Mouse (Mus musculus): ENCODE data around the gene Gm49361.
"Not testable (repeated sequence)": the region's sequence is repeated elsewhere in the genome, so short reads cannot be mapped to it uniquely, and the experiment has no call there.

Gene Gm49361

DNA sequence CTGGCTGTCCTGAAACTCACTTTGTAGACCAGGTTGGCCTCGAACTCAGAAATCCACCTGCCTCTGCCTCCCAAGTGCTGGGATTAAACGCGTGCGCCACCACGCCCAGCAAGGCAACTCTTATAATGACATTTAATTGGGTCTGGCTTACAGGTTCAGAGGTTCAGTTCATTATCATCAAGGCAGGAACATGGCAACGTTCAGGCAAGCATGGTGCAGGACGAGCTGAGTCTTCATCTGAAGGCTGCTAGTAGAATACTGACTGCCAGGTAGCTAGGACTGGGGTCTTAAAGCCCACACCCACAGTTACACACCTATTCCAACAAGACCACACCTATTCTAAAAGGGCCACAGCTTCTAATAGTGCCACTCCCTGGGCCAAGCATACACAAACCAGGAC lies 57.8 kb downstream of the Gm49361 start:
- DNase-seq (ENCODE audit: low spot score) = not testable (repeated sequence)

DNA sequence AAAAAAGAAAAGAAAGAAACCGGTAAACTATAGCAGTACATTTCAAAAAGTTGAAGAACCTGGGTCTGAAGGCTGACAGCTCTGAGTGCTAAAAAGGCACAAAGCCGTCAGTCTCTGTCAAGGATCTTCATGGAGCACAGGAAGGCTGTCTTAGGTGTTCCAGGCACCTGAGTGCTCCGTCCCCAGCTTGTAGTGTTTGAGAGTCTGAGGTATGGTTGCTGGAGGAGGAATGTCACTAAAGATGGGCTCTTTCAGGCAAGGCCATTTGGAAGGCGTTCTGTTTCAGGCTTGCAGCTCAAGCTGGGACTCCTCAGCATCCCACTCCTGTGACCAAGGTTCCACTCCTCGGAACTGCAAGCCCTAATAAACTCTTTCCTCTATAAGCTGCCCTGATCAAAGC lies 58.5 kb downstream of the Gm49361 start:
- DNase-seq (ENCODE audit: low spot score) = no peak

DNA sequence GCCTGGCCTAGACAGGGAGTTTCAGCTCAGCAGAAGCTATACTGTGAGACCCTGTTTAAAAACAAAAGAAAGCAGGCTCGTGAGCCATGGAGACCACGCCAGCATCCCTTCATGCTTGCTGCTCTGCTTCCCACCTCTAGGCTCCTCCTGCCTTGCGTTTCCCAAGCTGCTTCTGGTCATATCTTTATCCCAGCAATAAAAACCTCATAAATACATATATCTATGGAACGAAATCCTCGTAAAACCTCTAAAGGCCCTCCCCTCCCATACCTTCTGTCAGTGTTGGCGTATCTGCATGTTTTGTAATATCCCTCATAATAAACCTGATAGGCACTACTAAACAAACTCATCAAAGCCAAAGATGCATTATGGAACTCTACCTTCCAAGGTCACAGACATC lies 59.3 kb downstream of the Gm49361 start:
- DNase-seq (ENCODE audit: low spot score) = no peak

DNA sequence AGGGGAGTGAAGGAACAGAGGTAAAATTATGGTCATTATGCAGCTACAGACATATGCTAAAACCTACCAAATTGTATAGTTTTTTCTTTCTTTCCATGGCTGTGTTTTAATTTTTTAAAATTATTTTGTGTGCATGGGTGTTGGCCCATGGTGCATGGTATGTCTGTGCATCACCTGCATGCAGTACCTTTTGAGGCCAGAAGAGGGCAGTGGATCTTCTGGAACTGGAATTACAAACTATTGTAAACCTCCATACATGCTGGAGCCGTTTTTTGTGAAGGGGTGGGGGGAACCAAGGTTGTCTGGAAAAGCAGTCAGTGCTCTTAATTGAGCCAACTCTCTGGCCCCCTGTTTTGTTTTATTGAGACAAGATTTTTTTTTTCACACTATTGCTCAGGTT lies 61.3 kb downstream of the Gm49361 start:
- no peak for DNase-seq (ENCODE audit: low spot score)

DNA sequence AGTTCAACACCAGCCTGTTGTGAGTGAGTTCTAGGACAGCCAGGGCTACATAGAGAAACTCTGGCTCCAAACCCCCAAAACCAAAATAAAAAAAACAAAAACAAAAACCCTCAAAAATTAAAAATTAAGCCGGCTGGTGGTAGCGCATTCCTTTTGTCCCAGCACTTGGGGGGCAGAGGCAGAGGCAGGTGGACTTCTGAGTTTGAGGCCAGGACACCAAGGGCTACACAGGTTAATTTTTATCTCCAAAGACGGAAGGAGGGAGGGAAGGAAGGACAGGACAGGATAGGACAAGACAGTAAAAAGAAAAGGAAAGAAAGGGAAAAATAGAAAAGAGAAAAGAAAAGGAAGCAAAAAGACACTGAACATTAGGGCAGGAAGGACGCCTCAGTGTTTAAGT lies 63.2 kb downstream of the Gm49361 start:
- DNase-seq (ENCODE audit: low spot score) = no peak

DNA sequence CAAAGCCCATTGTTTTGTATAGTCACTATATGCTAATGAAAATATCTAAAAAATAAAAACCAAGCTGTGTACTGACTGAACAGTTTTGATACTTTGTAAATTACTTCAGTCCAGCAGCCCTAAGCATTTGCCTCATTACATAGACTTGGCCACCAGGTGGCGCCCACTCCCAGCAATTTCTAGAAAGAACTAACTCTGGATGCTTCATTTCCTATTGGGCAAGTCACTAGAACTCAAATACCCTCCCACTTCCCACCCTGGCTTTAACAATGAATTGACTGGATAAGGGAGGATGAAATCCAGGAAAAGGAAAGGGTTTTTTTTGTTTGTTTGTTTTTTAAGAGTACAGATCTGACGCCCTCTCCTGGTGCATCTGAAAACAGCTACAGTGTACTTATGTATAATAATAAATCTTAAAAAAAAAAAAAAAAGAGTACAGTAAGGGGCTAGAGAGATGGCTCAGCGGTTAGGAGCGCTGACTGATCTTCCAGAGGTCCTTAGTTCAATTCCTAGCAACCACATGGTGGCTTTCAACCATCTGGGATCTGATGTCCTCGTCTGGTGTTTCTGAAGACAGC lies 65.9 kb downstream of the Gm49361 start:
- peak; percentile 72 for DNase-seq (ENCODE audit: low spot score)

DNA sequence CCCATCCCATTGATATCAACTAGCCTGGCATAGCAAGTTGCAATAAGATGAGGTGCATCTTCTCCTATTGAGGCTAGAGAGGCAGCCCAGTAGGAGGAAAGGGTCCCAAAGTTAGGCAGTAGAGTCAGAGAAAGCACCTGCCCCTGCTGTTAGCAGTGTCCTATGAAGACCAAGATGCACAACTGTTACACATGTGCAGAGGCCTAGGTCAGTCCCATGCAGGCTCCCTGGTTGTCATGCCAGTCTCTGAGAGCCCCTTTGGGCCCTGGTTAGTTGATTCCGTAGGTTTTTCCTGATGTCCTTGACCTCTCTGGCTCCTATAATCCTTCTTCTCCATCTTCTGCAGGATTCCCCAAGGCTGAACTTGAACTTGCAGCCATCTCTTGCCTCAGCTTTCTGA lies 66.4 kb downstream of the Gm49361 start:
- DNase-seq (ENCODE audit: low spot score) = no peak

DNA sequence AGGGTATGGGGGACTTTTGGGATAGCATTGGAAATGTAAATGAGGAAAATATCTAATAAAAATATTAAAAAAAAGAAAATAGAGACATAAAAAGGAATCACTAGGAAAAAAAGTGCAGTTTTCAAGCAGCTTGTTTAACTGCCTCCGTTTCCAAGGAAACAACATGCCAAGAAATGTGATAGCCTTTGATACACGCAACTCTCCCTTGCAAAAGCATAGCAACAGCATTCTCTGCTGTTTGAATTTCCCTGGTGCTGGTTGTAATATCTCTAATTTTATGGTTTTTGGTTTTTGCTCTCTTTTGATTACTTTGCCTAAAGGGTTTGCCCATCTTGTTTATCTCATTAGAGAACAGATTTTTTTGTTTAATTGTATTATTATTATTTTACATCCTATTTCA lies 70.4 kb downstream of the Gm49361 start:
- DNase-seq (ENCODE audit: low spot score) = no peak

DNA sequence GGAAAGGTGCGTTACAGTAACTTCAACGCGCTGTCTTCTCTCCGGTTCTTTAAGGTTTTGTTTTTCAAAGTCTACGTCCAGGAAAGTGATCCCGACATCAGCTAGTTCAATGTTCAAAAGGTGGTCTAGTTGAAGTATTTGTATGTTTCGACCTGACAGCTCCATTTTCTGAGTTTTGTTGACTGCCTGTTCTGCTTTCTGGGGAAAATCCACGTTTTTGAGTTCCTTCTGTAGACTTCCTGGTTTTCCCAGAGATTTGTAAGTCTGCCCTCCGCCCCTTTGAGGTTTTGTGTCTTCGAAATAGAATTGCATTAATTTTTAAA lies 80.3 kb downstream of the Gm49361 start:
- no peak for DNase-seq (ENCODE audit: low spot score)

DNA sequence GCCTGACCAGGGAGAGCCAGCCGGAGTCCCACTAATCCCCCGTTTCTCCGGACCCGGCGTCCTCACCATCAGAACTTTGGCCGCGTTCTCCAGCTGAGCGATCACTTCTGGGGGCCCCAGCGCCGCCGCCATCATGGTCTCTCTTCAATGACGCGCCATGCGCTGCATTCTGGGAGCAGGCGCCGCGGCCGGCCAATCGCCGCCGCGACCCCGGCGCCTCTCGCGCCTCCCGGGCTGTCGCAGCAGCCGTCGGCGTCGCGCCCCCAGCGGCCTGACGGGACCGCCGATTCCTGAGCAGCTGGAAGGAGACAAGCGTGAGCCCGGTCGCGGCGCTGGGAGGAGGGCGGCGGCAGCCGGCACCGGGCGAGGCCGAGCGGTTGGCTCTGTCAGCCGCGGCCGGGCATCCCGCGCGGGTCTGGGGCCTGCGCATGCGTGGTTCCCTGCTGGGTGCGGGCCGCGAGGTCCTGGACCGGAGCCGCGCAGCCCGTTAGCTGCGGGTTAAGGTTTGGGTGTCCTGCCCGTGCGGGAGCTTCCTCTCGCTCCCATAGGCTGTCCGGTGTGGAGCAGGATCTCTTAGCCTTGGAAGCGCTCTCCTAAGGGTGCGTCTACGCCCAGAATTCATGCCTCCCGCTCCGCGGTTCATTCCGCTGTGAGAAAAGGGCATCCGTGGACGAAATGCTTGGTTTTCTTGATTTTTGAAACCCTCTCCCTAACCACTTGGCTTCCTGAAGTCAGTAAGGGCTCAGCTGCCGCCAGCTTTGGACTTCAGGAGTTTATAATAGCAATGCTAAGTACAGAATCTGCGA lies 80.9 kb downstream of the Gm49361 start, which contains the start of gene Xpo4:
TSS of gene Xpo4 (minus strand) at position 609 of the 806 bp plus-strand sequence.
- peak; percentile 87 for DNase-seq (ENCODE audit: low spot score)

DNA sequence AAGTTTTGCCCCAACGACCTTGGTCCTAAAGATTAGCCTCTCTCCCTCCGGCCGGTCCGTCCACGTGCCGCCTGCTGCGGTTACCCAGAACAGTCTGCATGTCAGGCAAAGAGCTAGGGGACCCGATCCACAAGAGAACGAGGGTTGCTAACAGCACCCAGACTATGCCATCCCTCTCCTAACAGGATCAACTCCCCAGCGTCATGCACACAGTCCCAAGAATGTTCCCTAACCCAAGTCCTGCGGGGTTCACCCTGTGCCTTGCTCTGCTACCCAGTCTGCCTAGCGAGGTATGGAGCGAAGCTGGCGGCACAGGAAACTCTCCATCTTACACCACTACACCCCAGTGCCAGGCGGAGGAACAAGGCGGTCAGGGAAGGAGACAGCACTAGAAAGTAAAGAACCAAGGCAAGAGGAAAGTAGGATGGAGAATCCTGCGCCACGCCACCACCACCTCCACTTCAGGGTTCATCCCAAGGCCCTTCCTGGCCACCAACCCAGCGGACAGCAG lies 81.5 kb downstream of the Gm49361 start:
- DNase-seq (ENCODE audit: low spot score) = peak; percentile 61

DNA sequence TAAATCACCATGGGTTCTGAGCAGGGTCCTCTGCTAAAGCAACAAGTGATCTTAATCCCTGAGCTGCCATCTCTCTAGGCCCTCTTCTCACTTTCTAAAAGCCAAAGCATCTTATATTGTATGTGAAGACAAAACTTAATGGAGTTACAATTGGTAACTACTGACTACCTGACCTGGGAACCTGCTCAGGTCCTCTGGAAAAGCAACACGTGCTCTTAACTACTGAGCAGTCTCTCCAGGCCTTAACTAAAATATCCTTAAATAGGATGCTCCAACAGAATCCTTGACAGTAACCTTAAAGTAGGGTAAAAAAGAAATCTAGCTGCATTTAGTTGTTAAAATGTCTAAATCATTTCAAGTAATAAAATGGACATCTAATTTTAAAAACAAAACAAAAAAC lies 82.3 kb downstream of the Gm49361 start:
- DNase-seq (ENCODE audit: low spot score) = no peak

DNA sequence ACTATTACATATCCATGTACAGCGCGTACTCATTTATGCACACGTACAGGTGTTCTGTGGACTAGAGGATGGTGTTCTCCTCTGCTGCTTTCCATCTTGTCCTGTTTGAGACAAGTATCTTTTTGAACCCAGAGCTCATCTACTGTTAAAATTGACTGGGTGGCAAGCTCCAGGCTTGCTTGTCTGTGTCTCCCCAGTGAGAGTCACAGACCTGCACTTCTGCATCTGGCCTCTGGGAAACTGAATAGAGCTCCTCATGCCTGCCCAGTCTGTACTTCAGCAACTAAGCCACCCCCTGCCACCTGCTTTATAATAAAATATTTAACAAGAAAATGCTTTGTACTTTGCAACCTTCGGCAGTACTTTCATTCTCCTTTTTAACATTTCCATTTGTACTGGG lies 87.6 kb downstream of the Gm49361 start:
- DNase-seq (ENCODE audit: low spot score) = no peak

DNA sequence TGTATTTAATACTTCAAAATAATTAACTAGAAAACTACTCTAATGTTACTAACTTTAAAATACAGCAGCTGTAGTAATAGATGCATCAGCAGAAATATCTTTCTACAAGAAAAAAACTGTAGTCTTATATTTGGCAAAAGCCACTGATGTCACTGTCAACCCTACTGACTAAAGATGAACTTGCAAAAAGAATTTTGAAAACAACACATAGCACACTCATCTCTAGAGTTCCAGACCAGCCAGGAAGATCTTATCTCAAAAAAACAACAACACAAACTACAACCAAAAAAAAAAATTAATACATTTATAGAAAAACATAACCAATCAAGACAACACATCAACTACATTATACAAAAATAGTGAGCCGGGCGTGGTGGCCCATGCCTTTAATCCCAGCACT lies 88.4 kb downstream of the Gm49361 start:
- DNase-seq (ENCODE audit: low spot score) = no peak

DNA sequence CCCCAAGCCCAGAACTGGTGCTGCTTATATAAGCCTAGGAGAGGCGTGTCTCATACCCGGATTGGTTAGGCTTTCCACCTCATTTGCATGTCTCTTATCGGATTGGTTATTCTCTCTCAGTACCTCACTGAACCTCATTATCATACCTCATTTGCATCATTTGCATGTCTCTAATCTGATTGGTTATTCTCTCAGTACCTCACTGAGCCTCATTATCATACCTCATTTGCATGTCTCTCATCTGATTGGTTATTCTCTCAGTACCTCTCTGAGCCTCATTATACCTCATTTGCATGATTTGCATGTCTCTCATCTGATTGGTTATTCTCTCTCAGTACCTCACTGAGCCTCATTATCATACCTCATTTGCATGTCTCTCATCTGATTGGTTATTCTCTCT lies 89.4 kb downstream of the Gm49361 start:
- DNase-seq (ENCODE audit: low spot score) = not testable (repeated sequence)

DNA sequence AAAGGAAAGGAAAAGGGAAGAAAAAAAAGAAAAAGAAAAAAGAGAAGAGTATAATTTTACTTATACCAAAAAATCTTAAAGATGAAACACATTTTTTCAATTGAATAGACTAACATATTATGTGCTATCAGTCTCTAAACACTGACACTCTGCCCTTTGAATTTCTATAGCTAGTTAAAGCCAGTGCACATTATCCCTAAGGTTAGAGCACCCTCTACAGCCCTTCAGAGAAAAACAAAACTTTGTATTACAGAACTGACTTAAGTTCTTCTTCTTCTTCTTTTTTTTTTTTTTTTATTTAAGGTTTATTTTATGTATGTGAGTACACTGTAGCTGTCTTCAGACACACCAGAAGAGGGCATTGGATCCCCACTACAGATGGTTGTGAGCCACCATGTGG lies 96.4 kb downstream of the Gm49361 start:
- DNase-seq (ENCODE audit: low spot score) = no peak

DNA sequence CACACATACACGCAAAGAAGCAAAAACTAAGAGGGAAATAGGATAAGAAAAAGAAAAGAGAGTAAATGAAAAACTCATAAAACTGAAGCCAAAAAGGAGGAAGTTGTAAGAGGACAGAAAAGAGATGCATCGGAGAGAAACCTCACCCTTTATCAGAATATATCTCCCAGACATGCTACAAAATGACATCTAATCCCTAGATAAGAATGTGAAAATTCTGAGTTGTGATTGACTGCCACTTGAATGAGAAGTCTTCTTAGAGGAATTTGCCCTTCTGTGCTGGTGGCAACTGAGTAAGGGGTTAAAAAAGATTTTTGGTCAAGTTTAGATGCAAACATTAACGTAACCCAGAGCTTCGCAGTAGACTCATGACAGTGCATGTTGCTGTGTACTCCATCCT lies 99.7 kb downstream of the Gm49361 start:
- no peak for DNase-seq (ENCODE audit: low spot score)

DNA sequence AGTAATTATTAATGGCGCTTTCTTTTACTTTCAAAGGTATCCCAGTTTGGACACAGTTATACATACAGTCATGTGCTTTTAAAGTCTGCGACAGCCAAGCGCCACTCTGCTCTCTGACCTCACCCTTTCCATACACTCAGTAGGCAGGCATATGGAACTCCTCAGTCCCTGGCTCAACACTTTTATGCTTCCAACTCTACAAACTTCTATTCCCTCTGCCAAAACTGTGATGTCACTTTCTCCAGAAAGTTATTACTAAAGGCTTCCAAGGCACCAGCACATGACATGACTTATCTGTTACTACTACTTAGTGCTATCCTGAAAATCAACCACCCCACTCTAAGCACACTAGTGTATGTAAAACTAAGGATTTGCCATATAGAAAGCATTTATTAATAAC lies 106.8 kb downstream of the Gm49361 start:
- no peak for DNase-seq (ENCODE audit: low spot score)

DNA sequence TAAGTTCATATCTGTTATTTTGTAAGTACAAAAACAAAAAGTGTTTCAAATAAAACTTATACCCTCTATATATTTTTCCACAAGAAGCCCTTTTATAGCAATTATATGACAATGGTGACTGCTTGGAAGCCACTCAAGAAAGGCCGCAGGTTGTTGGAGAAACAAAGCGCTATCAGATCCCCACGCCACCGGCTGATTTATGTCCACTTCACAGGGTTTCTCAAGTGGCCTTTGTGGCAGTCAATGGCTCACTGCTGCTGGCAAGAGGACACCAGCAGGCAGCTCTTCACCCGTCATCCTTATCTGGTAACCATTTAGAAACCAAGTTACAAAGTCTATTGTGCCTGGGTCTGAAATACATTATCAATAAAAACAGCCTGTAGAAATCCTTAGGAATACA lies 111.8 kb downstream of the Gm49361 start:
- DNase-seq (ENCODE audit: low spot score) = no peak

DNA sequence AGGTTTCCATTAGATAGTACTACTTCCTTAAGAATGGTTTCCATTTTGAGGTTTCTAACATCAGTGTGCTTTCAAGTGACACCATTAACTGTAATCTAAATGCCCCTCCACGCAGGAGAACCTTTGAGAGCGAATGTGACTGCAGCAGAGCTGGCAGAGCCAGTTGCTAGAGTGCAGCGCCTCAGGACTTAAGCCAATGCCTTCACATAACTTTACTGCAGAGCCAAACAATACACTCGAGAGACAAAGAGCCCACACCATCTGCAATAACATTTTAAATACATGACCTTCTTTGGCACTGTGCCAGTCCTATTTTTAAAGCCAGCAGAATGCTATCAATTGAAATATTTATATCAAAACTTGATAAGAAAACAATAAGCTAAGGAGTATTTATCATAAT lies 116.3 kb downstream of the Gm49361 start:
- no peak for DNase-seq (ENCODE audit: low spot score)

DNA sequence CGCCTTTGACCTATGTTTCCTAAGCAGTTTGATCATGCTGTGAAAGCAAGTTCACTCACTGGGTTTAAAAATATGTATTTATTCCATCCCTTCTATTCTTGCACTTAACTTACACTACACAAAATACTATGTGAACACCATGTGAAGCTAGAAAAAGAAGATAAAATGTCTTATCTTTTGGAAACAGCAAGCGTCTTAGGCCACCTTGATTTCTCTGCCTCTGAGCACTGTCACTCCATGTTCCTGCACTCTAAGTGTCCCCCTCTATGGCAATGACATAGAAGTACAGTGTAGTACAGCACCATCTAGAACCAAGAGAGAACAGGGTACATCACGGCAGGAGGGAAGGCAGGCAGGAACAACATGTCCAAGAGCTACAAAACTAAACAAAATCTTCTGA lies 123.0 kb downstream of the Gm49361 start:
- DNase-seq (ENCODE audit: low spot score) = no peak

DNA sequence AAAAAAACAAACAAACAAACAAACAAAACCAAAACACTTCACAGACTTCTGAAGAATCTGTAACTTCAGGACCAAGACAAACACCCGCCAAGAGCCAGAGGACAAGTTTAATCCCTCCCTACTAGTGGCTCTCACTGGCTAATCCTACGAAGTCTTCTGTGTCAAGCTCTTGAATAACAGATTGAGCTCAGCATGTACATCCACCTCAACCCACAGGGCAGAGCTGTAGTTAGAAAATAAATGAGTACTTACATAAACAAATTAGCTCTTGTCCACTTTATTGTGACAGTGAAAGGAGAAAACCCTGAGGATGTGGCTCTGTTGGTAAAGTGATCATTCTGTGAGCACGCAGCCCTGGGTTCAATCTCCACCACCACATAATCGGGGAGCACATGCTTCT lies 124.2 kb downstream of the Gm49361 start:
- no peak for DNase-seq (ENCODE audit: low spot score)

DNA sequence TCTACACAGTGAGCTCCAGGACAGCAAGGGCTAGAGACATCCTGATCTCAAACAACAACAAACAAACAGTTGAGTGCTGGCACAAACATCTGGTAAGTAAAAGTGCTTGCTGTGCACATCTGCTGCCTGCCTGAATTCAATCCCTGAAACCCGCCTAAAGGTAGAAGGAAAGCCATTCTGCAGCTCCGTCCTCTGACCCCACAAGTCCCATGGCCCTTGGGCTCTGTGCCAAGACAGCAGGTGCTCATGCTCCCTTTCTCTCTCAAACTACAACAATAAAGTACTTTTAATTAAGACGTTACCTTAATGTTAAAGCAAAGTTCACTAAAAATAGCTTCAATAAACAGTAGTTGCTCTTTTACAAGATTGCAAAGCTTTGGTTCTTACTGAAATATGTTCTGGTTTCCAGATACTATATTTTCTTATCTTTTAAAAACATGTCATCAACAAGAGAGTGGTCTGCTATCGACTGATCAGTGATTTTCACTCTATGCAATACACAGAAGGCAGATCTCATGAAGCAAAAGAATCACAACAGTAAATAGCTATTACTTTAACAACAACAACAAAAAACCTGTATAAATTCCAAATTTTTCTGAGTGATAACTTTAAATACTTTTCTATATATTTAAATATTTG lies 125.2 kb downstream of the Gm49361 start:
- DNase-seq (ENCODE audit: low spot score) = no peak

Data from yolk sac, embryonic 10.5 days (tissue).